Mouse (Mus musculus): ENCODE results near the gene Disc1.

Gene Disc1

GRCm38 (mm10) chr8:125067596-125067960 lies 13.6 kb downstream of the Disc1 start:
- no peak for DNase-seq

GRCm38 (mm10) chr8:125068146-125068905 lies 14.3 kb downstream of the Disc1 start:
- DNase-seq = no peak

GRCm38 (mm10) chr8:125069304-125069703 lies 15.3 kb downstream of the Disc1 start:
- DNase-seq = no peak

- DNase-seq = no peak
Measured at GRCm38 (mm10) chr8:125069733-125070132, 15.7 kb downstream of the Disc1 start.

- no peak for DNase-seq
Measured at GRCm38 (mm10) chr8:125074141-125074540, 20.1 kb downstream of the Disc1 start.

- DNase-seq = no peak
Measured at GRCm38 (mm10) chr8:125074581-125074980, 20.6 kb downstream of the Disc1 start.

GRCm38 (mm10) chr8:125075389-125075788 lies 21.4 kb downstream of the Disc1 start:
- DNase-seq = no peak

GRCm38 (mm10) chr8:125077326-125077725 lies 23.3 kb downstream of the Disc1 start:
- DNase-seq = no peak

- DNase-seq = no peak
Measured at GRCm38 (mm10) chr8:125078771-125079384, 24.9 kb downstream of the Disc1 start.

- DNase-seq = no peak
Measured at GRCm38 (mm10) chr8:125080388-125081344, 26.7 kb downstream of the Disc1 start.

- DNase-seq = no peak
Measured at GRCm38 (mm10) chr8:125083746-125084145, 29.8 kb downstream of the Disc1 start.

GRCm38 (mm10) chr8:125084523-125084922 lies 30.5 kb downstream of the Disc1 start:
- no peak for DNase-seq

- DNase-seq = no peak
Measured at GRCm38 (mm10) chr8:125090889-125091740, 37.1 kb downstream of the Disc1 start.

GRCm38 (mm10) chr8:125097140-125097539 lies 43.1 kb downstream of the Disc1 start:
- DNase-seq = no peak

GRCm38 (mm10) chr8:125098050-125098449 lies 44.1 kb downstream of the Disc1 start:
- no peak for DNase-seq

- no peak for DNase-seq
Measured at GRCm38 (mm10) chr8:125102303-125102702, 48.3 kb downstream of the Disc1 start.

- no peak for DNase-seq
Measured at GRCm38 (mm10) chr8:125113171-125113570, 59.2 kb downstream of the Disc1 start.

- no peak for DNase-seq
Measured at GRCm38 (mm10) chr8:125113831-125114230, 59.8 kb downstream of the Disc1 start.

GRCm38 (mm10) chr8:125115321-125115720 lies 61.3 kb downstream of the Disc1 start:
- DNase-seq = no peak

- DNase-seq = peak; percentile 38
Measured at GRCm38 (mm10) chr8:125116616-125117015, 62.6 kb downstream of the Disc1 start.

- DNase-seq = no peak
Measured at GRCm38 (mm10) chr8:125126482-125126881, 72.5 kb downstream of the Disc1 start.

GRCm38 (mm10) chr8:125127621-125128020 lies 73.6 kb downstream of the Disc1 start:
- no peak for DNase-seq
